Mouse (Mus musculus) granulocyte monocyte progenitor cell, adult 5-6 weeks (primary cell): ENCODE data around the gene 2300002M23Rik. TPM values are rescaled to one million over a fixed set of nuclear protein-coding genes. Genes with fewer than 3 reads are reported as not detected.
A peak's percentile ranks its signal among the peaks of the same experiment; 100 is the strongest.

ENCODE experiments used
- ATAC-seq: replicated peaks from 2 replicates; pipeline ENCODE4 v1.8.0; 2016; ENCODE audit warnings: mild to moderate bottlenecking, moderate TSS enrichment, inconsistent platforms; ENCODE audit not compliant: poor library complexity, severe bottlenecking
- total RNA-seq, 2 experiments: library from RNA; stranded (forward) in 1 of 2; stranded (reverse) in 1 of 2; fragments of 200-712, 200-1000 nt in 1 of 2; fragments of >200 nt in 1 of 2; fragmentation: Nextera tagmentation in 1 of 2; gene quantifications; 2 replicates each; pipeline ENCODE4 v1.2.3; 2014 to 2017

2300002M23Rik gene
- total RNA-seq (2014; fragmentation: Nextera tagmentation) (not detected in 2 replicates), total RNA-seq (2017) (not detected in 2 replicates)

GRCm38 (mm10) chr17:35567150-35567549 lies at the start of gene 2300002M23Rik:
TSS of gene 2300002M23Rik (plus strand) at chr17:35567450.
- no peak for ATAC-seq

- no peak for ATAC-seq
Observed at GRCm38 (mm10) chr17:35517526-35517925, 49.7 kb upstream of the 2300002M23Rik start.

GRCm38 (mm10) chr17:35524354-35524753 lies 42.9 kb upstream of the 2300002M23Rik start:
- ATAC-seq = no peak

GRCm38 (mm10) chr17:35526644-35527043 lies 40.6 kb upstream of the 2300002M23Rik start:
- ATAC-seq = no peak

GRCm38 (mm10) chr17:35532360-35532759 lies 34.9 kb upstream of the 2300002M23Rik start:
- ATAC-seq = no peak

- no peak for ATAC-seq
Observed at GRCm38 (mm10) chr17:35532901-35533300, 34.3 kb upstream of the 2300002M23Rik start, which contains the start of gene Psors1c2. TSS of gene Psors1c2 (plus strand) at chr17:35533201.

- peak; percentile 62 for ATAC-seq
Observed at GRCm38 (mm10) chr17:35534343-35534742, 32.9 kb upstream of the 2300002M23Rik start.

- no peak for ATAC-seq
Observed at GRCm38 (mm10) chr17:35537421-35537820, 29.8 kb upstream of the 2300002M23Rik start.

- ATAC-seq = no peak
Observed at GRCm38 (mm10) chr17:35538476-35538875, 28.8 kb upstream of the 2300002M23Rik start.

- no peak for ATAC-seq
Observed at GRCm38 (mm10) chr17:35539540-35539939, 27.7 kb upstream of the 2300002M23Rik start.

- ATAC-seq = peak; percentile 37
Observed at GRCm38 (mm10) chr17:35542761-35543411, 24.4 kb upstream of the 2300002M23Rik start.

GRCm38 (mm10) chr17:35543412-35543861 lies 23.8 kb upstream of the 2300002M23Rik start:
- ATAC-seq = no peak; the same call in 1 of the 2 replicates

GRCm38 (mm10) chr17:35544001-35544400 lies 23.2 kb upstream of the 2300002M23Rik start:
- ATAC-seq = no peak

- ATAC-seq = peak; percentile 46
Observed at GRCm38 (mm10) chr17:35544680-35545079, 22.6 kb upstream of the 2300002M23Rik start.

- no peak for ATAC-seq
Observed at GRCm38 (mm10) chr17:35547465-35547864, 19.8 kb upstream of the 2300002M23Rik start.

GRCm38 (mm10) chr17:35548636-35549035 lies 18.6 kb upstream of the 2300002M23Rik start:
- ATAC-seq = no peak

- no peak for ATAC-seq
Observed at GRCm38 (mm10) chr17:35549437-35550142, 17.7 kb upstream of the 2300002M23Rik start.

GRCm38 (mm10) chr17:35550143-35550494 lies 17.1 kb upstream of the 2300002M23Rik start:
- ATAC-seq = no peak

GRCm38 (mm10) chr17:35550871-35551270 lies 16.4 kb upstream of the 2300002M23Rik start:
- ATAC-seq = no peak

GRCm38 (mm10) chr17:35551881-35552414 lies 15.3 kb upstream of the 2300002M23Rik start, which contains the start of gene Cdsn:
TSS of gene Cdsn (plus strand) at chr17:35552128.
- ATAC-seq = no peak

- no peak for ATAC-seq
Observed at GRCm38 (mm10) chr17:35554321-35554720, 12.9 kb upstream of the 2300002M23Rik start.
